Mouse (Mus musculus): ENCODE data around the gene Polrmt.

GRCm38 (mm10) chr10:79780664-79781015 lies 34.3 kb upstream of the Polrmt start:
- TF ChIP-seq CTCF (IDR thresholded peaks at IDR 0.05; ENCODE audit: insufficient read depth, low read depth, low read length) (no peak), POLR2A (IDR thresholded peaks at IDR 0.05; ENCODE audit: insufficient read depth, low read depth, low read length) (no peak)

Data from olfactory bulb, adult 2 months (tissue).